ENCODE assay signal across 8 mouse cellular contexts in the genomic region with DNA sequence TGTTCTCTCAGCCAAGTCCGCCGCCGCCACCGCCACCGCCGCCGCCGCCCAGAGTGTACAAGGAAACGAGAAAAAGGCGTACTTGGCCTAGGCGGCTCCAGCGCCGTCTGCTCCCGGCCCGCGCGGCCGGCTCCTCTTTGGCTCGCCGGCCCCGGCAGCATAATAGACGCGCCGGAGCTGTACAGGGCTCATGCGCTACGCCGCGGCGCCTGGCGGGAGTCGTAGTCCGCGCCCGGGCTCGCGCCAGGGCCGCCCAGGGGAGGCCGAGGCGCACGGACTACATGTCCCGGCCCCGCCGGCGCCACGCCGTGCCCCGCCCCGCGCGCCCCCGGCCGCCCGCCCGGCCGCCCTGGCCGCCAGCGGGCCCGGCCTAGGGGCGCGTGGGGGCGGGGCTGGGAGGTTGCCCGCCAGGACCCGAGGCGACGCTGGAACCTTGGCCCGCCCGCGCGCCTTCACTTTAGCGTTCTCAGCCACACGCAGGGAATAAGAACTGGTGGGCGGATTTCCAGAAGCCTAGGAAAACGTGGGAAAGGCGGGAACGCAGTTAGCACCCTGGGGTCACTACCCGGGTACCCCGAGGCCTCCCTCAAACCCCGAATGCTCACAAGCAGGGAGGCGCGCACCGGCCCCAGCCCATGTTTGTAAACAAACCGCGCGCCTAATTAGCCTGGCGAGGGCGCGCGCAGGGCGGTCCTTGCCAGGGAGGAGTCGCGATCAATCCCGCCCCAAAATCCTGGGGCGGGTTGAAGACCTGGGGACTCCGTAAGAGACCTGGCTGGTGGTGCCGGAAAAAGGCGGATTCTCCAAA. TPM values are rescaled to one million over a fixed set of nuclear protein-coding genes. Genes with fewer than 3 reads are reported as not detected.
DNase-seq lines count a peak whose midpoint lies in the region; ATAC-seq and TF ChIP-seq lines count a peak whose summit lies in the region.

No protein-coding gene starts in this region.

- peaks cover 8% of the 10 kb centered on the region for H3K4me1 ChIP-seq in cortical plate, adult 2 months (ENCODE audit: control insufficient read depth, insufficient read depth, low read length)

- TF ChIP-seq CTCF in cortical plate, adult 2 months (IDR thresholded peaks at IDR 0.05; ENCODE audit: extremely low read depth, insufficient read depth, low read length) = no peak

- peak overlapping the region; percentile 93 for H3K27ac ChIP-seq in cortical plate, adult 2 months (ENCODE audit: insufficient read depth, low read length)

- peak; percentile 95 for ATAC-seq in activated CD4-positive, CD25-positive, alpha-beta regulatory T cell, adult 4 months
- ATAC-seq in megakaryocyte progenitor cell, adult 5-6 weeks (replicated peaks; ENCODE audit: poor library complexity) = peak; percentile 70

- DNase-seq in gastrocnemius, postnatal 10 days = peak; percentile 92
- peak; percentile 90 for DNase-seq in induced T-regulatory cell, adult 2 months (ENCODE audit: low read depth)
- peak; percentile 81 to 91 for DNase-seq in left cerebral cortex, adult 9 months (ENCODE audit: low spot score in 2 of 2)
- peak; percentile 90 for DNase-seq in right cerebral cortex, postnatal 14 days
- peak; percentile 86 to 91 for DNase-seq in urinary bladder, postnatal 36 days (ENCODE audit: low spot score in 2 of 2)

- peak overlapping the region; percentile 99 for H3K4me3 ChIP-seq in cortical plate, adult 2 months (ENCODE audit: insufficient read depth, low read length)

- TF ChIP-seq POLR2A in cortical plate, adult 2 months (IDR thresholded peaks at IDR 0.05; ENCODE audit: extremely low read depth, insufficient read depth, low read length) = peak; percentile 76

RNA-seq across cellular contexts. Expression of gene Brd3, which starts 31.8 kb away (rescaled TPM):
- polyA plus RNA-seq in activated CD4-positive, CD25-positive, alpha-beta regulatory T cell, adult 4 months (2017; shearing (Covaris generic)) = 10 to 100 TPM; 27.7 to 43.4 TPM
- 21.7 and 23.2 TPM in 2 replicates for polyA plus RNA-seq in cortical plate, adult 2 months (2012; rRNA removed)
- total RNA-seq in gastrocnemius, postnatal 10 days (2021) = 10 to 100 TPM; 52.3 to 53.6 TPM
- 52.4 and 54.7 TPM in 2 replicates for total RNA-seq in megakaryocyte progenitor cell, adult 5-6 weeks (2015)
- 26.7 and 29.4 TPM in 2 replicates for total RNA-seq in megakaryocyte progenitor cell, adult 5-6 weeks (2017)

RNA-seq across cellular contexts. Expression of gene Brd3os, which starts 33.6 kb away (rescaled TPM):
- polyA plus RNA-seq in activated CD4-positive, CD25-positive, alpha-beta regulatory T cell, adult 4 months (2017; shearing (Covaris generic)) = under 1 TPM in 1 of 2 experiments, not detected in 1; 0.33 TPM
- polyA plus RNA-seq in cortical plate, adult 2 months (2012; rRNA removed) = 48.0 and 48.2 TPM in 2 replicates
- total RNA-seq in gastrocnemius, postnatal 10 days (2021) = 1 to 10 TPM in 1 of 2 experiments, under 1 TPM in 1; 0.94 to 1.6 TPM
- 0.12 TPM in 1 of 2 replicates, not detected in the other for total RNA-seq in megakaryocyte progenitor cell, adult 5-6 weeks (2015)
- total RNA-seq in megakaryocyte progenitor cell, adult 5-6 weeks (2017) = 0.14 TPM in 1 of 2 replicates, not detected in the other

RNA-seq across cellular contexts. Expression of gene Wdr5, which starts 39.3 kb away (rescaled TPM):
- polyA plus RNA-seq in activated CD4-positive, CD25-positive, alpha-beta regulatory T cell, adult 4 months (2017; shearing (Covaris generic)) = 10 to 100 TPM in 1 of 2 experiments, 1 to 10 TPM in 1; 9.2 to 14.3 TPM
- polyA plus RNA-seq in cortical plate, adult 2 months (2012; rRNA removed) = 27.6 and 28.7 TPM in 2 replicates
- 10 to 100 TPM; 27.4 to 27.8 TPM for total RNA-seq in gastrocnemius, postnatal 10 days (2021)
- 36.7 and 37.2 TPM in 2 replicates for total RNA-seq in megakaryocyte progenitor cell, adult 5-6 weeks (2015)
- 85.6 and 87.3 TPM in 2 replicates for total RNA-seq in megakaryocyte progenitor cell, adult 5-6 weeks (2017)

RNA-seq across cellular contexts. Expression of gene Vav2, which starts 48.9 kb away (rescaled TPM):
- polyA plus RNA-seq in activated CD4-positive, CD25-positive, alpha-beta regulatory T cell, adult 4 months (2017; shearing (Covaris generic)) = 1 to 10 TPM; 5.8 to 8.3 TPM
- polyA plus RNA-seq in cortical plate, adult 2 months (2012; rRNA removed) = 10.4 and 11.0 TPM in 2 replicates
- 1 to 10 TPM; 5.6 to 8.9 TPM for total RNA-seq in gastrocnemius, postnatal 10 days (2021)
- total RNA-seq in megakaryocyte progenitor cell, adult 5-6 weeks (2015) = 4.8 and 7.5 TPM in 2 replicates
- 5.7 and 9.2 TPM in 2 replicates for total RNA-seq in megakaryocyte progenitor cell, adult 5-6 weeks (2017)

Comparison
In these comparisons a context has a peak if more than half of its experiments do, and no peak if none do; other contexts are left out.
1. Peak in every context shown above with its lines: DNase-seq, ATAC-seq, H3K4me3 ChIP-seq and H3K27ac ChIP-seq.